Mouse (Mus musculus): ENCODE measurements at regions not wholly inside any gene's neighbourhood (a gene's known extent, or its start where the extent isn't known, plus 50 kb on each side); places are given as distances from the start of the nearest gene placed in this dataset.
"Not testable (repeated sequence)": the region's sequence is repeated elsewhere in the genome, so short reads cannot be mapped to it uniquely, and the experiment has no call there.

GRCm38 (mm10) chr17:14144082-14144481, 60.0 kb downstream of the Dact2 start:
- DNase-seq: no peak

GRCm38 (mm10) chr17:14141669-14142068, 62.4 kb downstream of the Dact2 start:
- DNase-seq: no peak

- no peak for DNase-seq
Measured at GRCm38 (mm10) chr17:14140266-14140665, 63.8 kb downstream of the Dact2 start.

- no peak for DNase-seq
Measured at GRCm38 (mm10) chr17:14138941-14139340, 65.2 kb downstream of the Dact2 start.

GRCm38 (mm10) chr17:14136702-14137315, 67.3 kb downstream of the Dact2 start:
- DNase-seq: peak; percentile 63

- DNase-seq: no peak
Measured at GRCm38 (mm10) chr17:14134604-14135003, 69.5 kb downstream of the Dact2 start.

- no peak for DNase-seq
Measured at GRCm38 (mm10) chr17:14133986-14134385, 70.1 kb downstream of the Dact2 start.

- DNase-seq: not testable (repeated sequence)
Measured at GRCm38 (mm10) chr17:14127031-14127430, 67.7 kb upstream of the Gm7358 start.

DNA sequence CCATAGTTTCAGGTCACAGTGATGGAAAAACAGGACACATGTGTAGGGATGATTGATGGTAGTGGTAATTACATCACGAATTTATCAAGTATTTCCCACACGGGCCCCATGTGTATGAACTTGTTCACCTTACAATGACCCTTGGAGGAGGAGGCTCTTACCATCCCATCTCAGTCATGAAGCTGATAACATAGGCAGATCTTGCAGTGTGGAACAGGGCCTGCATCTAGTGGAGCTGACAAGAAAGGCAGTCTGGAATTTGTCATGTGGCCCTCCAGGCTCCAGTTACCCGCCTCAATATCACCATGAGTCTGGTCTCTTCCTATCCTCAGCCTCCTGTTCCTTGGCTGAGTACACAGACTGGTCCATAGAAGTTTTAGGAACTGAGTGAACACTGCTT, 59.5 kb upstream of the Gm7358 start:
- DNase-seq: no peak

DNA sequence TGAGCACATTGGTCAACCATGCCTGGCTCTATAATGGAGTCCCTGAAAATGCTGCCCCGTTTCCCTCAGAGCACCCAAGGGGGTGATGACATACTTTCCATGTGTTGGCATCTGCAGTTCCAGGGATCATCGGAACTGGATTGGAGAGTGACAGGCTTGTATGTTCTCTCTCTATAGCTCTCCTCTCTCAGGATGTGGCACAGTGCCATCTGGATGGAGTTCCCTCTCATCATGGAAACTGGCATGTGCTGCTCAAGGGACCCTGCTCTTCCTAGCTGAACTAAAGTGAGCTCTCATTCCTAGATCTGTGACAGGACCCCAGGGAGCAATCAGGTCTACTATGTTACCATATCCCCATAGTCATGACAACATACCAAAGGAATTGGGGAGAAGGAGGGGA, 56.9 kb upstream of the Gm7358 start:
- no peak for DNase-seq

DNA sequence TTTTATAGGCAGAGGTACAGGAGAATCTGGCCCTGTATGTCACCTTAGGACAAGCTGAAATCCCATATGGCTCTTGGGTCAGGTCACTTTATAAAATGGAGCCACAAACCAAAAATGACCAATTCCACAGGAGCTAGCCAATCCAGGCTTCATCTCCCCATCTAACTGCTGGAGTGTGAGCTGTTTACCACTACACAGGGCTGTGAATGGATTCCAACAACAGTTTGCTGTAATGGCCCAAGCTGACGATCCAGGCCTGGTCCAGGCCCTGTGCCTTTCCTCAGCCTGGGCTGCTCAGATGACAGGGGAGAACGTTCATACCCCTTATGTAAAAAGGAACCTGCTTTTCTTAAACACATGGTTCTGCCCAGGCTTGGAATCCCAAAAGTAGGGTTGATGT, 55.5 kb upstream of the Gm7358 start:
- no peak for DNase-seq

GRCm38 (mm10) chr17:14111692-14112091, 52.4 kb upstream of the Gm7358 start:
- not testable (repeated sequence) for DNase-seq
